Mouse (Mus musculus) brain, adult 2 months (tissue): ENCODE data around the gene Kcnk10.

Source experiments
- DNase-seq: peaks from one replicate; pipeline ENCODE4 v3.0.0; 2011; ENCODE audit warnings: low read depth, low spot score

The Kcnk10 gene

GRCm38 (mm10) chr12:98409580-98409979 is 168.5 kb downstream of the Kcnk10 start:
- DNase-seq: peak; percentile 70

GRCm38 (mm10) chr12:98406598-98406997 is 171.5 kb downstream of the Kcnk10 start:
- DNase-seq: no peak

- no peak for DNase-seq
These were observed 172.0 kb downstream of the Kcnk10 start for GRCm38 (mm10) chr12:98406076-98406475.

GRCm38 (mm10) chr12:98396586-98396985 is 181.5 kb downstream of the Kcnk10 start:
- DNase-seq: no peak

- DNase-seq: no peak
These were observed 184.0 kb downstream of the Kcnk10 start for GRCm38 (mm10) chr12:98394115-98394514.

- no peak for DNase-seq
These were observed 186.8 kb downstream of the Kcnk10 start for GRCm38 (mm10) chr12:98391347-98391746.

- no peak for DNase-seq
These were observed 188.5 kb downstream of the Kcnk10 start for GRCm38 (mm10) chr12:98389618-98390017.
